Mouse (Mus musculus) heart, embryonic 11.5 days (tissue): Measurements from ENCODE around the gene Cadps2. TPM values are rescaled to one million over a fixed set of nuclear protein-coding genes. Genes with fewer than 3 reads are reported as not detected.

Source experiments
- ATAC-seq: fragments of 200-750 bp; cut with Nextera tagmentation; replicated peaks from 2 replicates; pipeline ENCODE4 v1.8.0; 2017; ENCODE audit warnings: moderate library complexity; ENCODE audit not compliant: insufficient number of reproducible peaks, low FRiP score, low TSS enrichment
- H3K27ac ChIP-seq: fragments of 300-500 bp; sonication (generic); 2 replicates; pipeline ENCODE4 v1.5.1; 2014; ENCODE audit warnings: mild to moderate bottlenecking, low read depth, low read length
- H3K27me3 ChIP-seq: fragments of 300-500 bp; sonication (generic); 2 replicates; pipeline ENCODE4 v1.6.1; 2014; ENCODE audit warnings: mild to moderate bottlenecking, low read length, mixed read lengths; ENCODE audit not compliant: control insufficient read depth, insufficient read depth
- H3K36me3 ChIP-seq: fragments of 300-500 bp; sonication (generic); 2 replicates; pipeline ENCODE4 v1.6.1; 2014; ENCODE audit warnings: mild to moderate bottlenecking, low read length, moderate library complexity, mixed read lengths; ENCODE audit not compliant: control insufficient read depth, insufficient read depth
- H3K4me1 ChIP-seq: fragments of 300-500 bp; sonication (generic); 2 replicates; pipeline ENCODE4 v1.6.1; 2014; ENCODE audit warnings: low read length; ENCODE audit not compliant: control insufficient read depth, insufficient read depth
- H3K4me2 ChIP-seq: fragments of 300-500 bp; sonication (generic); 2 replicates; pipeline ENCODE4 v1.6.1; 2014; ENCODE audit warnings: mild to moderate bottlenecking, moderate library complexity
- H3K4me3 ChIP-seq: fragments of 300-500 bp; sonication (generic); 2 replicates; pipeline ENCODE4 v1.5.1; 2014; ENCODE audit warnings: low read depth, low read length
- H3K9ac ChIP-seq: fragments of 300-500 bp; sonication (generic); 2 replicates; pipeline ENCODE4 v1.6.1; 2014; ENCODE audit warnings: mild to moderate bottlenecking, low read depth, low read length, moderate library complexity
- H3K9me3 ChIP-seq: fragments of 300-500 bp; sonication (generic); replicated peaks from 2 replicates; pipeline ENCODE4 v1.6.1; 2016; ENCODE audit warnings: low read length; ENCODE audit not compliant: control insufficient read depth
- WGBS: fragments of 180-500 bp; shearing (Covaris S2); extraction: QIAGEN DNeasy Blood & Tissue Kit; methylation state at CpG from one replicate; pipeline ENCODE4 v1.1.7; 2014; ENCODE audit not compliant: insufficient replicate concordance; 5-methylcytosine and 5-hydroxymethylcytosine counted together
- polyA plus RNA-seq: library from polyadenylated mRNA; unstranded; fragments of >200 nt; fragmentation: Nextera tagmentation; extraction: Ambion mirVana; gene quantifications from 2 replicates; pipeline ENCODE4 v1.2.1, GENCODE M21; 2014

Gene Cadps2
- polyA plus RNA-seq, 1 experiment from 2014 or later = 1.2 TPM

DNA sequence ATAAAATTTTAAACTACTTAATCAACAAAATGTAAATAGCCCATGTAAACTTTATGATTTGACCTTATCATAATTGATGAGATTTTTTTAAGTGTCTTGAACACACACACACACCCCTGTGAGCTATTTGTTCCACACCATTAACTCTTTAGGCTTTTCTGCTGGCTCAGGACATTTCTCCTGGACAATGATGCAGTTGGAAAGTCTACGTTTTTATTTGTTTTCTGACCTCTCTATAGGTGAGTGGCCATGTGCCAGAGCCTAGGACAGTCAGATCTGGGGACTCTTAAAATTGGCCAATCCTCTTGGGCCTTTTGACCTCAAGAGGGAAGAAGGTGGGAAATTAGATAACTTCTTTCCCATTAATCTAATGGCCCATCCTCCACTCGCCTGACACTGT lies 478.6 kb downstream of the Cadps2 start:
- Histone ChIP-seq H3K36me3 (no peaks in the 10 kb centered on the region), H3K4me2 (no peak overlapping the region), H3K27me3 (no peaks in the 10 kb centered on the region), H3K27ac (no peak overlapping the region), H3K4me1 (no peaks in the 10 kb centered on the region), H3K4me3 (no peak overlapping the region), H3K9ac (no peak overlapping the region), H3K9me3 (no peaks in the 10 kb centered on the region)
- 73% methylated on average over 2 of the region's 2 CpGs for WGBS
- no peak for ATAC-seq

DNA sequence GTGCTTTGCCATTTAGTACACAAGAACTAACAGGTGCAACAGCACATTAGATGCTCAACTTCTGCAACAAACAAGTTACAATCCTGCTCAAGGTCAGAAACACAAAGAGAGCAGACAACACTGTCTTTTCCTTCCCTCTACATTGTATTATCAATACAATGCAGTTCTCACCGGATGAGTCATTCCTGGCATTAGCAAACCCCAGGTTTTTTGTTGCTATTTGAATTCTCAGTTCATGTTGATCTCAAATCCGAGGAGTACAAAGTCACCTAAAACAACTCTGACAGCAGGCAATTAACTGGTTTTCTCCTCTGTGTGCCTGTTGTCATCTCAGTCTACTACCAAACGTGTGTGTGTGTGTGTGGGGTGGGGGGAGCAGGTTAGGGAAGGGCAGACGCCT lies 483.1 kb downstream of the Cadps2 start:
- Histone ChIP-seq H3K36me3 (no peaks in the 10 kb centered on the region), H3K4me3 (no peak overlapping the region), H3K9me3 (no peaks in the 10 kb centered on the region), H3K27me3 (0 out of 2 replicates have a peak, but pooled peaks cover 2% of the 10 kb centered on the region), H3K4me1 (no peaks in the 10 kb centered on the region), H3K4me2 (no peak overlapping the region), H3K27ac (no peak overlapping the region), H3K9ac (no peak overlapping the region)
- no peak for ATAC-seq
- WGBS = 43% methylated on average over 4 of the region's 4 CpGs

DNA sequence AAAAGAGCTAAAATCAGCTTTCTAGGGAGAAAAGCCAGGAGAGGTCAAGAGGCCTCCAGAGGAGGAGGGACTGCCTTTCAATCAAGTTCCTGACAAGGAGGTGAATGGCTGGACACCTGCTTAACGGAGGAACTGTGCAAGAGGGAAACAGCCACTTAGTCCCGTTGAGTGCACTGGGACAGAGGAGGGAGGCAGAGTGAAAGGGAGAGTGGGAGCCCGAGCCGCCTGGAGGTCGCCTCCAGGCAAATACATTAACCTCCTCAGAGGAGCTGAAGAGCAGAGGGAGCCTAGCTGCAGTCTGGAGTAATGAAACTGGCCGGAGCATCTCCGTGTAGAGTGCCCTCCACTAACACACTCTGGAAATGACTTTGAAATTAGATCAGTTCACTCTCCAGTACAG lies 485.7 kb downstream of the Cadps2 start:
- Histone ChIP-seq H3K4me3 (no peak overlapping the region), H3K27me3 (0 out of 2 replicates have a peak, but pooled peaks cover 2% of the 10 kb centered on the region), H3K36me3 (no peaks in the 10 kb centered on the region), H3K4me2 (no peak overlapping the region), H3K27ac (no peak overlapping the region), H3K4me1 (no peaks in the 10 kb centered on the region), H3K9me3 (no peaks in the 10 kb centered on the region), H3K9ac (no peak overlapping the region)
- no peak for ATAC-seq
- WGBS = 7% methylated on average over 7 of the region's 7 CpGs

DNA sequence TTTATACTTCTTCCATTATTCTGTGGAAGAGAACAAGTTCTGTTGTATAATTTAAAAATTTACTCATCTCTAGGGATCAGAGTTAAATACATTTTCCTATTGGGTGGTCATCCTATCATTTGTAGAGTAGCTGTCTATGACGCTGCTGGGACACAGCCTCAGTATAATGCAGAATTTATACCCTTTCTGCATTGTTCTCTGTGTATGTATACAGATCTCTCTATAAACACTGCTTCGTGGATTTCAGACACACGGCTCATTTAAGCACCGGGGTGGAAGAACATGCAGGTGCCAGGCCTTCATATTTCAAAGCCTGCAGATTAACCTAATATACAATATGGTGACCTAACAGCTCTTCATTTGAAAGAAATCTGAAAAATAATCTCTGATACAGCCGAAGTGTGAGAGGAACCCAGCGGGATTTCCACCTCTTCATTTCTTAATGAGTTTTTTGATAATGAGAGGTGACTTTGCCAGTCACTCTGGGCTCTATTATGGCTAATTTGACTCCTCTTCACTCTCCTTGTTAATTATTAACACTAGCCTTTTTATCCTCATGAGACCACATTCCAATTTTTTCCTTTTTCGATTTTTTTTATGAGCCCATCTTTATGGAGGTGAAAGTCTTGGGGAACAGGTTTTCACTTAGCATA lies 501.7 kb downstream of the Cadps2 start:
- Histone ChIP-seq H3K4me1 (no peaks in the 10 kb centered on the region), H3K27me3 (no peaks in the 10 kb centered on the region), H3K9me3 (no peaks in the 10 kb centered on the region), H3K4me3 (no peak overlapping the region), H3K9ac (no peak overlapping the region), H3K36me3 (no peaks in the 10 kb centered on the region), H3K4me2 (no peak overlapping the region), H3K27ac (no peak overlapping the region)
- ATAC-seq = no peak
- WGBS = 77% methylated on average over 7 of the region's 7 CpGs

DNA sequence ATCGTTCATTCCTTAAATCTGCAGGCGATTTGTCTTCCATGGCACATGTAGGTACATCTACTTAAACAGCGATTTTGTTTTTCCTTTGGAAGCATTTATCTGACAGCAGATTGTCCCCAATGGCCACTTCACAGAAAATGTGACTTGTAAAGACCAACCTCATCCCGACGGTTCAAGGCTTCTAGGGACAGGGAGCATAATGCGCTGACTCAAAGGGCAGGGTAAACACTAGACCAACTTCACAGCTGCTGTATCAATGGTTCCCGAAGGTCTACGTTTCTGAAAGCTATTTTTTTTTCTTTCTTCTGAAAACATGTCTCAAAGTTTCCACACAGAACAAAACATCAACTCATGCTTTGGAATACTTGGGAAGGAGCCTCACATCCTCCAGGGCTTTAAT lies 524.3 kb downstream of the Cadps2 start:
- no peak for ATAC-seq
- Histone ChIP-seq H3K36me3 (no peaks in the 10 kb centered on the region), H3K27ac (no peak overlapping the region), H3K9me3 (no peaks in the 10 kb centered on the region), H3K4me1 (no peaks in the 10 kb centered on the region), H3K9ac (no peak overlapping the region), H3K4me2 (no peak overlapping the region), H3K27me3 (no peaks in the 10 kb centered on the region), H3K4me3 (no peak overlapping the region)
- 71% methylated on average over 8 of the region's 8 CpGs for WGBS

DNA sequence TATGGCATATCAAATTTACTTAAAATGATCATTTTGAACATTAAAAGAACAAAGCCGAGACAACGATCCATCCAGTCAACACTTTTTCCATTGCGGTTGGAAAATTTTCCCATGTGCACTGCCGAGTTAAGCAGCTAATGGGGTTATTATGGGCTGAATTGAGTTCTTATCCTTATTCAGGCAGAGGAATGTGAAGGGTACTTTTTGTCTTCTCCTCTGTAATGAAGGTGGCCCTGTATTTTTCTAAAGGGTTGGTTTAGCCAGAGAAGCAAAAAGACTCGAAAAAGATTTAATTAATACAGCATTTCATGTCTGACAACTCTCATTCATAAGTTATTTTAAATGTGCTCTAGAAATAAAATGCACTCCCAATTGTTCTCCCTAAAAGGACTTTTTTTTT lies 524.9 kb downstream of the Cadps2 start:
- no peak overlapping the region for H3K27ac ChIP-seq
- no peak for ATAC-seq

DNA sequence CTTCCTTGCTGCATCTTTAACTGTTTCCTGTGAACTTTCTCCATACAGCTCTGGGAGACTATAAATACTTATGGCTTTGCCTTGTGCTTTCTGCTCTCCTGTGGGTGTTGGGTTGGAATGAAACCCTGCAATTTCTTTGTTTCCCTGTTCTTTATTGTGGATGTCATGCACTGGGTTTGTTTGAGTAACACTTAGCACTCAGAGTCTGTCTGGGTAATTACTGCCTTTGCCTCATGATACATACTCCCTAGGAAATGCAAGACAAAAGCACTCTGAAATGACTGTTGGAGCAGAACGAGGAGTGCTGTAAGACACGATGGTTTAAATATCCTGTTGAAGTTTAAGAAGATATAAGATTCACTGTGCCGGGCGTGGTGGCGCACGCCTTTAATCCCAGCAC lies 533.2 kb downstream of the Cadps2 start:
- Histone ChIP-seq H3K4me2 (no peak overlapping the region), H3K27me3 (no peaks in the 10 kb centered on the region), H3K4me1 (no peaks in the 10 kb centered on the region), H3K9ac (no peak overlapping the region), H3K36me3 (no peaks in the 10 kb centered on the region), H3K27ac (no peak overlapping the region), H3K9me3 (no peaks in the 10 kb centered on the region), H3K4me3 (no peak overlapping the region)
- WGBS = 91% methylated on average over 6 of the region's 6 CpGs
- no peak for ATAC-seq

More for the DNA sequence above, 524.9 kb downstream of the Cadps2 start:
- H3K27me3 ChIP-seq = no peaks in the 10 kb centered on the region
- H3K9me3 ChIP-seq = no peaks in the 10 kb centered on the region
- 69% methylated on average over 5 of the region's 5 CpGs for WGBS
- H3K4me2 ChIP-seq = no peak overlapping the region
- no peaks in the 10 kb centered on the region for H3K36me3 ChIP-seq
- H3K4me3 ChIP-seq = no peak overlapping the region
- H3K4me1 ChIP-seq = no peaks in the 10 kb centered on the region
- H3K9ac ChIP-seq = no peak overlapping the region

DNA sequence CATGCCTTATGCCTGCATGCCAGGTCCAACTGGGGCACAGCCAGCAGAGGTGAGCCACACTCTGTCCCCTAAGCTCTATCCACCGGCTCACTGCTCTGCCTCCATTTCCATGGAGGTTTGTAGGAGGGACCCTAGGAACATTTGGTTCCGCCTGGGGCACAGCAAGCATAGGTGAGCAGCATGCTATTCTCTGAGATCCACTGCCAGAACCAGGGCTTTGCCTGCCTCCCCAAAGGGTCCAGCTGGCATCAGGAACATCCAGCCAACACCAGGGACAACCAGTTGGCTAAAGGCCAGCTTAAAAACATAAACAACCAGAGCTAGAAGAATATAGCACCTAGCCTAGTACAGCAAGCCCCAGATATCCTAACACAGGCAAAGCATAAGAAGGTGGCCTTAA lies 540.6 kb downstream of the Cadps2 start:
- Histone ChIP-seq H3K9ac (no peak overlapping the region), H3K4me2 (no peak overlapping the region), H3K36me3 (no peaks in the 10 kb centered on the region), H3K4me1 (no peaks in the 10 kb centered on the region), H3K4me3 (no peak overlapping the region), H3K27me3 (no peaks in the 10 kb centered on the region), H3K9me3 (no peaks in the 10 kb centered on the region), H3K27ac (no peak overlapping the region)
- no peak for ATAC-seq
- WGBS = 66% methylated on average over 2 of the region's 2 CpGs

DNA sequence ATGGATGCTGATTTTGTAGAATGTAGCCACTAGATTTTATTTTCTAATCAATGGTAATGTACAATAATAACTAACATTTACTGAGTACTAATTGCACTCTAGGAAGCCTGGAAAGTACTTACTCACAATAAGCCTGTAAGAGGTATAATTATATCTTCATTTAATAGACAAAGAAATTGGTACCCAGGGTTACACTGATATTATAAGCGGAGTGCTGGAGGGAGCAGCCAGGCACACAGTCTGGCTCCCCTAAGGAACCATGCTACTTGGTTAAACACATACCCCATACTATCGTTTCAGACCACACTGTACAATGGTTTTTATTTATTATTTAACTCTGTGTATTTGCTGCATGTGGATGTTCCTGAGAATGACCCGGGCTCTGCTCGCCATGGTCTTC lies 544.5 kb downstream of the Cadps2 start:
- Histone ChIP-seq H3K4me1 (no peaks in the 10 kb centered on the region), H3K9ac (no peak overlapping the region), H3K27me3 (no peaks in the 10 kb centered on the region), H3K9me3 (no peaks in the 10 kb centered on the region), H3K4me3 (no peak overlapping the region), H3K4me2 (no peak overlapping the region), H3K27ac (no peak overlapping the region), H3K36me3 (no peaks in the 10 kb centered on the region)
- WGBS = 88% methylated on average over 4 of the region's 4 CpGs
- no peak for ATAC-seq
